Mouse (Mus musculus): Measurements from ENCODE around the gene Cadm4.
"Not testable (repeated sequence)": the region's sequence is repeated elsewhere in the genome, so short reads cannot be mapped to it uniquely, and the experiment has no call there.

Cadm4 gene

GRCm38 (mm10) chr7:24500929-24501328 lies 19.1 kb downstream of the Cadm4 start:
- no peak for DNase-seq (ENCODE audit: inconsistent ontology term)

GRCm38 (mm10) chr7:24501492-24501891 lies 19.7 kb downstream of the Cadm4 start:
- no peak for DNase-seq (ENCODE audit: inconsistent ontology term)

GRCm38 (mm10) chr7:24504004-24504403 lies 22.2 kb downstream of the Cadm4 start:
- DNase-seq (ENCODE audit: inconsistent ontology term): no peak

GRCm38 (mm10) chr7:24504868-24505267 lies 23.0 kb downstream of the Cadm4 start:
- DNase-seq (ENCODE audit: inconsistent ontology term): no peak

GRCm38 (mm10) chr7:24505447-24506064 lies 23.7 kb downstream of the Cadm4 start:
- DNase-seq (ENCODE audit: inconsistent ontology term): no peak

- DNase-seq (ENCODE audit: inconsistent ontology term): no peak
Measured at GRCm38 (mm10) chr7:24506065-24506459, 24.2 kb downstream of the Cadm4 start.

GRCm38 (mm10) chr7:24506476-24506837 lies 24.6 kb downstream of the Cadm4 start:
- DNase-seq (ENCODE audit: inconsistent ontology term): no peak

- DNase-seq (ENCODE audit: inconsistent ontology term): peak; percentile 90
Measured at GRCm38 (mm10) chr7:24506838-24507725, 25.3 kb downstream of the Cadm4 start, which contains the start of gene Zfp428. TSS of gene Zfp428 (plus strand) at chr7:24507006.

- DNase-seq (ENCODE audit: inconsistent ontology term): no peak
Measured at GRCm38 (mm10) chr7:24507726-24508114, 25.9 kb downstream of the Cadm4 start.

- no peak for DNase-seq (ENCODE audit: inconsistent ontology term)
Measured at GRCm38 (mm10) chr7:24512355-24512754, 30.5 kb downstream of the Cadm4 start, which contains the start of gene AC161166.1. TSS of gene AC161166.1 (minus strand) at chr7:24512455.

GRCm38 (mm10) chr7:24516319-24516718 lies 34.5 kb downstream of the Cadm4 start:
- not testable (repeated sequence) for DNase-seq (ENCODE audit: inconsistent ontology term)

GRCm38 (mm10) chr7:24517077-24517476 lies 35.3 kb downstream of the Cadm4 start:
- DNase-seq (ENCODE audit: inconsistent ontology term): no peak

GRCm38 (mm10) chr7:24517654-24518053 lies 35.8 kb downstream of the Cadm4 start:
- DNase-seq (ENCODE audit: inconsistent ontology term): no peak

GRCm38 (mm10) chr7:24519130-24519529 lies 37.3 kb downstream of the Cadm4 start:
- no peak for DNase-seq (ENCODE audit: inconsistent ontology term)

GRCm38 (mm10) chr7:24520054-24520453 lies 38.2 kb downstream of the Cadm4 start:
- not testable (repeated sequence) for DNase-seq (ENCODE audit: inconsistent ontology term)

- DNase-seq (ENCODE audit: inconsistent ontology term): peak; percentile 52
Measured at GRCm38 (mm10) chr7:24522805-24523204, 41.0 kb downstream of the Cadm4 start.

GRCm38 (mm10) chr7:24523723-24524122 lies 41.9 kb downstream of the Cadm4 start:
- DNase-seq (ENCODE audit: inconsistent ontology term): no peak

- no peak for DNase-seq (ENCODE audit: inconsistent ontology term)
Measured at GRCm38 (mm10) chr7:24524978-24525377, 43.2 kb downstream of the Cadm4 start.

GRCm38 (mm10) chr7:24525686-24526420 lies 44.0 kb downstream of the Cadm4 start:
- DNase-seq (ENCODE audit: inconsistent ontology term): no peak

- no peak for DNase-seq (ENCODE audit: inconsistent ontology term)
Measured at GRCm38 (mm10) chr7:24528861-24529260, 47.0 kb downstream of the Cadm4 start.

GRCm38 (mm10) chr7:24529580-24529979 lies 47.8 kb downstream of the Cadm4 start:
- DNase-seq (ENCODE audit: inconsistent ontology term): no peak
